Mouse (Mus musculus) urinary bladder, postnatal 4 days (tissue): Measurements from ENCODE around the gene Pm20d2.

ENCODE experiments used
- DNase-seq, 2 experiments: peaks; one replicate each; pipeline ENCODE4 v3.0.0; 2021 to 2022; ENCODE audit warnings: low spot score in 2 of 2

Gene Pm20d2

DNA sequence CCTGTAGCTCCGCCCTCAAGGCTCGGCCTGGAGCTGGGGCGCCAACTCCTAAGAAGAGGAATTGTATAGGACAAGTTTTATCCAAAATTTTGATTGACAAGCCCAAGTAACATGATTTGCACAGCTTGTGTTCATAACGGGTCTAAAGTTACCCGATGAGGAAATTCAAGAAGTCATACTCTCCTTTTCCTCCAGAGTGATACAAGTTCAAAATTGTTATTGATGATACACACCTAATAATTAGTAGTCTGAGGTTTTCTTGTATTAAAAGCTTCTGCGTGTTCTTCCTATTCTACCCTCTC is at the start of gene Pm20d2:
Pm20d2 (minus strand) TSS at position 3 of the 302 bp plus-strand sequence.
- no peak for DNase-seq

- no peak for DNase-seq
Observed at GRCm38 (mm10) chr4:33230881-33231280, 41.3 kb upstream of the Pm20d2 start.

- no peak for DNase-seq
Observed at GRCm38 (mm10) chr4:33229639-33230038, 40.1 kb upstream of the Pm20d2 start.

DNA sequence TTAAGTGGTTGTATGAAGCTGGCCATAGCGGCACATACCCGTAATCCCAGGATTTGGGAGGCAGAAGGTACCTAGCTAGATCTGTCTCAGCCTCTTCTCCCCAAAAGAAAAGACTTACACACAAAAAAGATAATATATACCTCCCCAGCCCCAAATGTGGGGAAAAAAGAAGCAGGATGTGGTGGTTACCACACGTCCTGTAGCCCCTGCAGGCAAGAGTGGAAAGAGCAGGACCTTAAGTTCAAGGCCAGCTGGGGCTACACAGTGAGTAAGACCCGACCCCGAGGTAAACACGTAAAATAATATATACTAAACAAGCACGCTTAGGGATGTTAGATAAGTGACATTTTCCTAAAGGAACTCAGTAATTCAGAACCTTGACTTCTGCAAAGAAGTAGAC is 37.6 kb upstream of the Pm20d2 start:
- no peak for DNase-seq

DNA sequence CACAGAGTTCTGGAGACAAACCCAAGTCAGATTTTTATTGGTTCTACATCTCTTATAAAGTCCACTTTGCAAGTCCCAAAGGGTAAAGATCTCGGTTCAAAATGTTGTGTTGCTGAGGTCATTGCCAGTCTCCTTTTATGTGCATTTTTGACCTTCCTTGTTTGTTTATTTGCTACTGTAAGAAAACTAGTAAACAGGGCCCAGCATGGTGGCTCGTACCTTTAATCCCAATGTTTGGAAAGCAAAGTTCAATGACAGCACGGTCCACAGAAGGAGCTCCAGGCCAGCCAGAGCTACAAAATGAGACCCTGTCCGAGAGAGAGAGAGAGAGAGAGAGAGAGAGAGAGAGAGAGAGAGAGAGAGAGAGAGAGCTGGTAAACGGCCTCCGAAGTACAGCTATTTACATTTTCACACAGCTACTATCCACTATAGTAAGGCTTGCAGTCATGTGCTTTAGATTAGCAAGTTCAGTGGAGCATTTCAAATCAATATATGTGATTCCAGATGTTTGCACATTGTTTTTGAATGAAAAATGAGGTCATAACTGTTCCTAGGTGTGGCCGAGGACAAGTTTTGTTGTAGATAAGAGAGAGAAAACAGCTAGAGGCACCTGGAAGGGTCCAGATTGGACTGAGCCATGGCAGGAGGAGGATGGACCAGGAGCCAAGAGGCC is 34.6 kb upstream of the Pm20d2 start:
- no peak for DNase-seq

DNA sequence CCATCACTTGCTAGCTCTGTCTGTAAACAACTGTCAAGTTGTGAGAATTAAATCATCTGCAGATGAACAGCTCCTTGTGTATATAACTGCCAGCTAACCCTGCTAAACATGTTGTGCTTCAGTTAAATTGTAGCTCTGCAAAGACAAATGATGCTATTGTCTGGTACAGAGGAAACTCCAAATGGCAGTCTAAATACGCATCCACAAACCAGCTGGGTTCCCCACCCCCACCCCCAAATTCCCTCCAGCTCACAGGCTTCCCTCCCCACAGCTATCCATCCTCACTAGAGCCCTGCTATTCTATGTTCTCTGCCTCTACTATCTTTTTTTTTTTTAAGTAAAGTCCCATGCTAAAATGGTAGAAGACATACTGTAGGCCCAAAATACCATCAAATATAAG is 32.3 kb upstream of the Pm20d2 start:
- no peak for DNase-seq

DNA sequence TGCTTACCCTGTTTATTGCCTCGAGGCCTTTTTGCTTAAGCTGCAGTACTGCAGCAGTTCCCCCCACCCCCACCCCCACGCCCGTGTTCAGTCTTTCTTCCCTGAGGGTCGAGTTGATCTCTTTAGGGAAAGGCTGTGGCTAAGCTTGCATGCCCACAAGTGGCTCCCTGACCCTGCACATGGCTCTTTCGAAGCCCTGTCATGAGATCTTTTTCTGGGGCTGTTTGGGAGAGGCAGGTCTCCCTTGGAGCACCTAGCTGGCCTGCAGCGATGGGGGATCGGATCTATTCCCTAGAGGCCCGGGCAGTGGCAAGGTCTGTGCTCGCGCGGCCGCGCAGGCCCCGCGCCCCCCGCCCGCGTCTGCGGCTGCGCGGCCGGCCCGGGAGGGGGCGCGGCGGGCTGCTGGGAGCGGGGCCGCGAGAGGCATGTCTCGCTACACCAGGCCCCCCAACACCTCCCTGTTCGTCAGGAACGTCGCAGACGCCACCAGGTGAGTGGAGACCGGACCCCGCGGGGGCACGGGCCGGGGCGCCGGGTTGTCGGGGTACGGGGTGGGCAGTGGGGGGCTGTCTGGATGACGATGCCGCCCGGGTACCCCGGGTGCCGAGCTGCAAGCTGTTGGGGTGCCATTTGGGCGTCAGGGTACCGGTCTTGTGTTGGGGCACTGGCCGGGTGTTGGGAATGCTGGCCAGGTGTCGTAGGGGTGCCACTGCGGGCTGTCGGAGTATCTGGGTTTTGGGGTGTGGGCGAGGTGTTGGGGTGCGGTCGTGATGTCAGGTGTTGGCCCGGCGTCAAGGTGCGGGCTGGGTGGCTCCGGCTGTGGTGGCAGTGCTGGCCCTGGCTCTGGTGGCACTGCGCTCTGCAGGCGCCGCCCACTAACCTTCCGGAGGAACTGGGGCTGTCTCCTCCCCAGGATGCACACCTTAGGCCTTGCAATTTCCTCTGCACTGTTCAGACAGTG is 19.6 kb upstream of the Pm20d2 start, which contains the start of gene Srsf12:
Srsf12 (plus strand) TSS at position 111 of the 961 bp plus-strand sequence.
- no peak for DNase-seq

DNA sequence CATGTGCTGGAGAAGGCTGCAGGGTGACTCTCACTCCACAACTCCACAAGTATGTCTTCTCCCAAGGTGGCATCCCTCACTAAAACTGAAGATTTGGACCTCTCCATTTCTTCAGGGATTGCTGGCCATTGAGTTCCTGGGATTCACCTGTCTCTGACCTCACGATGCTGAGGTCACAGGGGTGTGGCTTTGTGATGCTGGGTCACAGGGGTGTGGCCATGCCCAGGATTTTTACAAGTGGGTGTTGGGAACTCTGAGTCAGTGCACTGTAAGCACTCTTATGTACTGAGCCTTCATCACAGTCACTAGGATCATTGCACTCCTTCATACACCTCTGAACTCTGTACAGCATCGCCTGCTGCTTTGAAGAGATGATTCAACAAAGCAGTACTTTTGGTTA is 18.0 kb upstream of the Pm20d2 start:
- DNase-seq, result no peak

GRCm38 (mm10) chr4:33204682-33205081 is 15.1 kb upstream of the Pm20d2 start:
- DNase-seq, result no peak

GRCm38 (mm10) chr4:33198117-33198516 is 8.6 kb upstream of the Pm20d2 start:
- no peak for DNase-seq

GRCm38 (mm10) chr4:33188781-33189734 is 479 bp downstream of the Pm20d2 start:
- peak; percentile 78 to 80 for DNase-seq

- DNase-seq, result peak; percentile 21 to 63
Observed at GRCm38 (mm10) chr4:33188164-33188563, 1.4 kb downstream of the Pm20d2 start.

DNA sequence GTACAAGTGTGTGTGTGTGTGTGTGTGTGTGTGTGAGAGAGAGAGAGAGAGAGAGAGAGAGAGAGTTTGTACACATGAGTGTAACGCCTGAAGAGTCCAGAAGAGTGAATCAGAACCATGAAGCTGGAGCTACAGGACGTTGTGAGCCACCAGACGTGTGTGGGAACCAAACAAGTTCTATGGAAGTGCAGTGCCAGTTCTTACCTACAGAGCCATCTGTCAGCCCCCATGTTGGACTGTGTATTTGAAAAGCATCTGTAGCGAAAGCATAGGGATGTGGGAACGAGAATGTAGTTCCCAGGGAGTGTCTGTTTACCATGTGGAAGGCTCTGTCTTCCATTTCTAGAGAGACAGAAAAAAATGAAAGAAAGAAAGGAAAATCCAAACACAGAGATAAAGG is 6.1 kb downstream of the Pm20d2 start:
- DNase-seq, result no peak

DNA sequence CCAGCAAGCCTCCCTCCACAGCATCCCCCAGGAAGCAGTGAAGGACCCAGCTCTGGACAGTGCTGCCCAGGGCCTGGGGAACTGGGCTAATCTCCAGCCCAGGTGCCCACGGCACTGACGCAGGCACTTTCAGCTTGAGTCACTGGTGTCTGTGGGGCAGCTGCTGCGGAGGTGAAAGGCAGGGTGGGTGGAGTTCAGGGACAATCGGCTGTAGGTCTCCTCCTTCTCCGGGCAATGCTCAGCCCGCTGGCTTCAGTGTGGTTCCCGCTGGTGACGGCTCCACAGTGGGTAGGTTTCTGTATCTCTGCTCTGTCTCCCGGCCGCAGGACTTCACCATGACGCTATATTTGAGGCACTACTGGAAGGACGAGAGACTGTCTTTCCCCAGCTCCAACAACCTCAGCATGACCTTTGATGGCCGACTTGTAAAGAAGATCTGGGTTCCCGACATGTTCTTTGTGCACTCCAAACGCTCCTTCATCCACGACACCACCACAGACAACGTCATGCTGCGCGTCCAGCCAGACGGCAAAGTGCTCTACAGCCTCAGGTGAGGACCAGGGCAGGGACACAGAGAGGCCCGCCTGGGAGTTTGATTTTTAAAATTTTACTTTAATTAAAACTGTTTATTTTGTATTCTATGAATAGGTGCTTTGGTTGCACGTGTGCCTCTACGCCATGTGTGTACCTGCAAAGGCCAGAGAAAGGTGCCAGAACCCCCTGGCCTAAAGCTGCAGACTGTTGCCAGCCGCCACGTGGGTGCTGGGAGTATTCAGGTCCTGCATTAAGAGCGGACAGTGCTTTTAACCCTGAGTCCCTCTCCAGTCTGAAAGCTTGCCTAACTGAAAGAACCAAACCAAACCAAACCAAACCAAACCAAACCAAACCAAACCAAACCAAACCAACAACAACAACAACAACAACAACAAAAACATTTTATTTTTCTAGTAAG is 37.2 kb downstream of the Pm20d2 start:
- peak in 1 of 2 experiments; percentile 47 for DNase-seq

DNA sequence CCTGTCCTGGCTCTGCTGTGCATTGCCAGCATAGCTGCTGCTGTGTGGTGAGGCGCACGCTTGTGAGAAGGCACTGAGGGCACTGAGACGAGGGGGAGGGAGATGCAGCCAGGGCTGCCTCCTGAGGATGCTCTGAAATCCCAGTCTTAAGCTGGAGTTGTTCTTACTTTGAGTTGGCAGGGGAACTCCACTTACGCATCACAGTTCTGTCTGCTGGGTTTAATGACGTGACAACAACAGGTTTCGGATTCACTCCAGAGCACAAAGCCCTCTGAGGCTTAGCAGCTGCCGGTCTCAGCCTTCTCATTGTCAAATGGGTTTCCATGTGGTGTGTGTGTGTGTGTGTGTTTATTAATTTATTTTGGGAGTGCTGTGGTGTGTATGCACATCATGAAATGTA is 40.4 kb downstream of the Pm20d2 start:
- no peak for DNase-seq

GRCm38 (mm10) chr4:33147825-33148224 is 41.7 kb downstream of the Pm20d2 start:
- DNase-seq, result no peak

GRCm38 (mm10) chr4:33146679-33147291 is 42.8 kb downstream of the Pm20d2 start:
- no peak for DNase-seq

DNA sequence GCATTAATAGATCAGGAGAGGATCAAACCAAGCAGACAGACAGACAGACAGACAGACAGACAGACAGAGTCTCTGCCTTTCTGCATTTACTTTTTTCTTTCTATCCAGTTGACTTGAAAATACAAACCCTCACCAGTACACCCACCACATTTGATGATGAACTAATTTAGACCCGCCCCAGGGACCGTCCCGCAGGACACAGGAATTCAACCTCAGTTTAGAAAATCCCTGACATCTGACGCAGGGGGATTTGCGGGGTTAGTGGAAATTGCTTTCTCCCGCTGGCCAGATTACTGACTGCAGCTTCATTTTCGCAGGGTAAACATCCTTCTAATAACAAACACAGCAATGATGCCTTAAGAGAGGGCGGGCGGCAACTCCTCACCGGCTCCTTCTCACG is 57.3 kb downstream of the Pm20d2 start, which contains the start of gene Gabrr1:
Gabrr1 (plus strand) TSS at position 301 of the 400 bp plus-strand sequence.
- DNase-seq, result no peak

DNA sequence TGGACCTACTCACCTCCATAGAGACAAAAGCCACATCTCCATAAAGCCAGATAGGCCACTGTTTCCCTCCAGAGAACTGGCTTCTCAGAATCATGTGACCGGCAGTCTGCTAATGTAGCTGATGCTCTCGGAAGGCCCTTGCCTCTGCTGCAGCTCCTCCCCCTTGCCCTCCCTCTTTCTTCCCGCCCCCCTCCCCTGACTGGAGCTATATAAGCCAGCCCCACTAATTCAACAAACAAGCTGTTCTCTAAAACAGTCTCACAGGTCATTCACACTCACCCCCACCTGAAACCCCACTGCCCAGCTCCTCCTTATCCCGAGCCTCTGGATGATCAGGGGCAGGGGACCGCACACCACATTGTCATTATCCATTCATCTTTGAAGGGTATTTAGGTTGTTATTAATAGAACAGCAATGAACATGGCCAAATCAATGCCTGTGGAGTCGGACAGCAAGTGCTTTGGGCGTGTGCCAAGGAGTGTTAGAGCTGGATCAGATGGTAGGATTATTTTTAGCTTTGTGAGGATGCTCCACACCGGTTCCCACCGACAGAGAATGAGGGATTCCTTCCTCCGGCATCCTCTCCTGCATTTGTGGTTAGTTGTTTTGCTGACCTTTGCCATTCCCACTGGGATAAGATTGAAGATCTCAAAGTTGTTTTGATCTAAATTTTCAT is 64.0 kb downstream of the Pm20d2 start:
- DNase-seq, result no peak

- DNase-seq, result no peak
Observed at GRCm38 (mm10) chr4:33124493-33124892, 65.0 kb downstream of the Pm20d2 start.
